8 mouse cellular contexts compared by ENCODE assay signal in the genomic region with DNA sequence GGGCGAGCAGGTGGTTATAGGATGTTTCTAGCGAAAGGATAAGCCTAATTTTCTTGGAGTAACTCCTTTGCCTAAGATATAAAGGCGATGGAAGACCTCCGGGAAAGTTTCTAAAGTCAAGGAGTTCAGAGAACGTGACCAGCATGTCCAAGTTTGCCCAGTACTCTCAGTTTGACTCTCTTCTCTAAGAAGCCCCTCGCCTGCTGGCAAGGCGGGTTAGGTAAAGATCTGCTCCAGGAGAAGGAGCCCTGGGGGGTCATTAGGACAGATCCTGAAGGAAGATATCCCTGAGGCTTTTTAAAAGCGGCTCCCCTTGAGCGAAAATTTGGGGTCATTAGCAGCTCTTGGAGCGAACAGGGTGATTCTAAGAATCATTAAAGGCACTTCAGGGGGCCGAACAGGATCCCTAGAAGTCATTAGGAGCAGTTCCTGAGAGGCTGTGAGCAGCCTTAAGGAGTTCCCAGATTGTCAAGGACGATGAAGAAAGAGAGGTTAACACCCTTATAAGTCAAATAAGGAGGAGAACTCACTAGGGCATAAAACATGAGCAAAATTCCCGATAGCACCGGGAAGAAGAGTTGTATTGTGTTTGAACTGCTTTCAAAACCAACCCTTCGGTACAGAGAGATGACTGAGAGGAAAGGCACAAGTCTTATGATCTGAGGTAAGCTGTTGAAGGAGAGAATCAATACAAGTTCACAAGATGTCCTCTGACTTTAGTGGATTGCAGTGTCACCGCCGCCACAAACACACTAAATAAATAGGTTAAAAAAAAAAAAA. TPM values are rescaled to one million over a fixed set of nuclear protein-coding genes. Genes with fewer than 3 reads are reported as not detected.
DNase-seq lines count a peak whose midpoint lies in the region; ATAC-seq and TF ChIP-seq lines count a peak whose summit lies in the region.

No protein-coding gene starts in this region.

- TF ChIP-seq EP300 in ES-Bruce4 (IDR thresholded peaks at IDR 0.05; ENCODE audit: insufficient read depth, low read depth, low read length): no peak
- no peak for TF ChIP-seq EP300 in stomach, postnatal 0 days (optimal IDR thresholded peaks at IDR 0.05)

- no peak for DNase-seq in heart, adult 18-20 months
- DNase-seq in forebrain, embryonic 10.5 days (ENCODE audit: extremely low spot score, low spot score): no peak
- no peak for DNase-seq in liver, embryonic 13.5 days
- no peak for DNase-seq in stomach, postnatal 0 days (ENCODE audit: low spot score)
- no peak for DNase-seq in urinary bladder, adult 2 months (ENCODE audit: low spot score)
- DNase-seq in adrenal gland, postnatal 25 days: no peak

- no peaks in the 10 kb centered on the region for H3K9me3 ChIP-seq in heart, embryonic 12.5 days (replicated peaks)
- no peaks in the 10 kb centered on the region for H3K9me3 ChIP-seq in ES-Bruce4 (replicated peaks; ENCODE audit: control insufficient read depth, insufficient read depth, low read length, poor library complexity, severe bottlenecking)
- H3K9me3 ChIP-seq in forebrain, embryonic 10.5 days: no peaks in the 10 kb centered on the region
- H3K9me3 ChIP-seq in liver, embryonic 13.5 days (replicated peaks): no peaks in the 10 kb centered on the region
- no peaks in the 10 kb centered on the region for H3K9me3 ChIP-seq in stomach, postnatal 0 days (ENCODE audit: control insufficient read depth, low read length)

- TF ChIP-seq CTCF in ES-Bruce4 (IDR thresholded peaks at IDR 0.05; ENCODE audit: low read depth, low read length): no peak
- no peak for TF ChIP-seq CTCF in stomach, postnatal 0 days (IDR thresholded peaks at IDR 0.05; ENCODE audit: low read depth)

- H3K9ac ChIP-seq in heart, embryonic 12.5 days: peak overlapping the region; percentile 75
- peak overlapping the region; percentile 92 for H3K9ac ChIP-seq in ES-Bruce4 (ENCODE audit: low read depth, poor library complexity, severe bottlenecking)
- H3K9ac ChIP-seq in liver, embryonic 13.5 days: peak overlapping the region; percentile 81
- peak overlapping the region; percentile 47 for H3K9ac ChIP-seq in stomach, postnatal 0 days (ENCODE audit: low read length)

- no peak for TF ChIP-seq POLR2A in ES-Bruce4 (IDR thresholded peaks at IDR 0.05; ENCODE audit: insufficient read depth, low read length)

- H3K4me2 ChIP-seq in heart, embryonic 12.5 days: peak overlapping the region; percentile 84
- H3K4me2 ChIP-seq in liver, embryonic 13.5 days: peak overlapping the region; percentile 92
- peak overlapping the region; percentile 63 for H3K4me2 ChIP-seq in stomach, postnatal 0 days (replicated peaks; ENCODE audit: low read depth)

- H3K4me1 ChIP-seq in heart, embryonic 12.5 days (replicated peaks): peaks cover 13% of the 10 kb centered on the region
- no peaks in the 10 kb centered on the region for H3K4me1 ChIP-seq in ES-Bruce4 (ENCODE audit: control insufficient read depth, insufficient read depth, low read length)
- H3K4me1 ChIP-seq in forebrain, embryonic 10.5 days: peaks cover 19% of the 10 kb centered on the region
- peaks cover 20% of the 10 kb centered on the region for H3K4me1 ChIP-seq in liver, embryonic 13.5 days (replicated peaks)
- no peaks in the 10 kb centered on the region for H3K4me1 ChIP-seq in stomach, postnatal 0 days (replicated peaks; ENCODE audit: control insufficient read depth, insufficient read depth)

- no peaks in the 10 kb centered on the region for H3K27me3 ChIP-seq in heart, embryonic 12.5 days (replicated peaks)
- no peaks in the 10 kb centered on the region for H3K27me3 ChIP-seq in ES-Bruce4 (ENCODE audit: control insufficient read depth, insufficient read depth, low read length, poor library complexity, severe bottlenecking)
- no peaks in the 10 kb centered on the region for H3K27me3 ChIP-seq in forebrain, embryonic 10.5 days (ENCODE audit: poor library complexity, severe bottlenecking)
- H3K27me3 ChIP-seq in liver, embryonic 13.5 days: no peaks in the 10 kb centered on the region
- no peaks in the 10 kb centered on the region for H3K27me3 ChIP-seq in stomach, postnatal 0 days (ENCODE audit: control insufficient read depth, insufficient read depth, low read length)

- peaks cover 20% of the 10 kb centered on the region for H3K36me3 ChIP-seq in heart, embryonic 12.5 days
- peaks cover 11% of the 10 kb centered on the region for H3K36me3 ChIP-seq in ES-Bruce4 (ENCODE audit: control insufficient read depth, insufficient read depth, low read length, poor library complexity, severe bottlenecking)
- peaks cover 20% of the 10 kb centered on the region for H3K36me3 ChIP-seq in forebrain, embryonic 10.5 days (replicated peaks)
- peaks cover 19% of the 10 kb centered on the region for H3K36me3 ChIP-seq in liver, embryonic 13.5 days
- H3K36me3 ChIP-seq in stomach, postnatal 0 days (ENCODE audit: control insufficient read depth, insufficient read depth, low read length): peaks cover 8% of the 10 kb centered on the region

- 15% methylated on average over 17 of the region's 17 CpGs for WGBS in heart, embryonic 12.5 days
- 13% methylated on average over 17 of the region's 17 CpGs for WGBS in forebrain, embryonic 10.5 days
- WGBS in liver, embryonic 13.5 days (ENCODE audit: insufficient replicate concordance): 14% methylated on average over 17 of the region's 17 CpGs
- WGBS in stomach, postnatal 0 days: 12% methylated on average over 17 of the region's 17 CpGs

- ATAC-seq in heart, embryonic 12.5 days (ENCODE audit: insufficient number of reproducible peaks, low FRiP score): no peak
- no peak for ATAC-seq in liver, embryonic 13.5 days (ENCODE audit: low read depth)
- no peak for ATAC-seq in stomach, postnatal 0 days (ENCODE audit: low FRiP score, low TSS enrichment)

- peak overlapping the region; percentile 85 for H3K4me3 ChIP-seq in heart, embryonic 12.5 days
- H3K4me3 ChIP-seq in ES-Bruce4 (ENCODE audit: low read depth, low read length): peak overlapping the region; percentile 68
- H3K4me3 ChIP-seq in forebrain, embryonic 10.5 days: peak overlapping the region; percentile 71
- peak overlapping the region; percentile 77 for H3K4me3 ChIP-seq in liver, embryonic 13.5 days (replicated peaks)
- H3K4me3 ChIP-seq in stomach, postnatal 0 days (ENCODE audit: low read depth, low read length): peak overlapping the region; percentile 80

- H3K27ac ChIP-seq in heart, embryonic 12.5 days (ENCODE audit: poor library complexity, severe bottlenecking): peak overlapping the region; percentile 96
- H3K27ac ChIP-seq in ES-Bruce4 (ENCODE audit: insufficient read depth, low read length): peak overlapping the region; percentile 92
- peak overlapping the region; percentile 95 for H3K27ac ChIP-seq in forebrain, embryonic 10.5 days
- H3K27ac ChIP-seq in liver, embryonic 13.5 days: peak overlapping the region; percentile 90
- peak overlapping the region; percentile 79 for H3K27ac ChIP-seq in stomach, postnatal 0 days (replicated peaks)

RNA-seq across cellular contexts. Expression of gene Kdm4a, which starts 0.6 kb away (rescaled TPM):
- polyA plus RNA-seq in heart, embryonic 12.5 days (2016; fragmentation: Nextera tagmentation; extraction: Ambion mirVana): 26.8 and 27.5 TPM in 2 replicates
- total RNA-seq in heart, adult 18-20 months (2021): 10 to 100 TPM; 24.9 to 25.8 TPM
- 37.2 and 41.8 TPM in 2 replicates for polyA plus RNA-seq in ES-Bruce4 (2011; ENCODE audit: insufficient read depth, insufficient read length, low read depth, missing spikeins)
- polyA plus RNA-seq in forebrain, embryonic 10.5 days (2016; fragmentation: Nextera tagmentation; extraction: Ambion mirVana): 30.3 and 32.9 TPM in 2 replicates
- polyA plus RNA-seq in liver, embryonic 13.5 days (2015; fragmentation: Nextera tagmentation; extraction: Ambion mirVana): 7.8 and 9.1 TPM in 2 replicates
- 14.4 and 14.6 TPM in 2 replicates for polyA plus RNA-seq in stomach, postnatal 0 days (2015; fragmentation: Nextera tagmentation; extraction: Ambion mirVana)
- 38.2 and 38.6 TPM in 2 replicates for polyA plus RNA-seq in urinary bladder, adult 2 months (2012; rRNA removed)
- total RNA-seq in adrenal gland, postnatal 25 days (2021): 47.8 and 57.9 TPM in 2 replicates

RNA-seq across cellular contexts. Expression of gene St3gal3, which starts 45.8 kb away (rescaled TPM):
- 7.4 and 8.8 TPM in 2 replicates for polyA plus RNA-seq in heart, embryonic 12.5 days (2016; fragmentation: Nextera tagmentation; extraction: Ambion mirVana)
- total RNA-seq in heart, adult 18-20 months (2021): 10 to 100 TPM; 55.9 to 57.6 TPM
- 13.9 and 16.9 TPM in 2 replicates for polyA plus RNA-seq in ES-Bruce4 (2011; ENCODE audit: insufficient read depth, insufficient read length, low read depth, missing spikeins)
- 5.8 and 5.9 TPM in 2 replicates for polyA plus RNA-seq in forebrain, embryonic 10.5 days (2016; fragmentation: Nextera tagmentation; extraction: Ambion mirVana)
- polyA plus RNA-seq in liver, embryonic 13.5 days (2015; fragmentation: Nextera tagmentation; extraction: Ambion mirVana): 1.6 TPM in 2 replicates
- 3.0 and 3.2 TPM in 2 replicates for polyA plus RNA-seq in stomach, postnatal 0 days (2015; fragmentation: Nextera tagmentation; extraction: Ambion mirVana)
- 22.8 and 27.2 TPM in 2 replicates for polyA plus RNA-seq in urinary bladder, adult 2 months (2012; rRNA removed)
- 33.0 and 36.1 TPM in 2 replicates for total RNA-seq in adrenal gland, postnatal 25 days (2021)
